Mouse (Mus musculus): ENCODE results near the gene Fndc1. TPM values are rescaled to one million over a fixed set of nuclear protein-coding genes. Genes with fewer than 3 reads are reported as not detected.

The Fndc1 gene
- polyA plus RNA-seq, 1 experiment: 3.9 TPM

DNA sequence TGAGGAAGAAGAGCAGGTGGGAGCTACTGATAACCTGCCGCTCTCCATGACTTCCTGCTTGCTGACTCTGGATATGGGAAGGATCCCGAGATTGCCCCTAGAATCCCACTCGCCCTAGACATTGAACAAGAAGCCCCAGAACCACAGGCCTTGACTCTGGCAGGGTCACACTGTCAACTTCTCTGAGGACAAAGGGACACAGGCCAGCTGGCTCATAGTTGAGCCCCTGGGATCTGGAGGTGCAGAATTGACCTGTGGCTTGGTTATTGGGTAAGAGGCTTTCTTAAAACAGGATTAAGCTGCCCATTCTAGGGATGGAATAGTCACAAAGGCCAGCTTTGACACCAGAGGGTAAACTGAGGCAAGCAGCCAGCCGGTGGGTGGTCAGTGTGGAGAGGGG, 136.8 kb downstream of the Fndc1 start:
- no peak for DNase-seq (ENCODE audit: low read depth)

Other genes with a start within 250 kb of the Fndc1 start
- gene Tagap, start 98.7 kb upstream of the Fndc1 start, polyA plus RNA-seq (2012; rRNA removed): 9.0 and 16.4 TPM in 2 replicates
- gene Rsph3a, start 118.3 kb upstream of the Fndc1 start, polyA plus RNA-seq (2012; rRNA removed): 63.3 and 111 TPM in 2 replicates

Data from gonadal fat pad, adult 2 months (tissue).